Mouse (Mus musculus): ENCODE results near the gene Accs.

GRCm38 (mm10) chr2:93850317-93850944 is 688 bp upstream of the Accs start:
- TF ChIP-seq MYOD1 (IDR thresholded peaks at IDR 0.05; ENCODE audit: control insufficient read depth in 1 of 3, insufficient read length in 2 of 3, low read depth in 2 of 3) (no peak), USF1 (IDR thresholded peaks at IDR 0.05; ENCODE audit: low read depth) (no peak)

Measured in myocyte (in vitro differentiated cells).